Mouse (Mus musculus) hindbrain, embryonic 11.5 days (tissue): ENCODE data around the gene Rapgef6. TPM values are rescaled to one million over a fixed set of nuclear protein-coding genes. Genes with fewer than 3 reads are reported as not detected.

Experiments used
- ATAC-seq: fragments of 200-750 bp; cut with Nextera tagmentation; 2 replicates; pipeline ENCODE4 v1.8.0; 2017; ENCODE audit warnings: mild to moderate bottlenecking, moderate TSS enrichment, moderate library complexity; ENCODE audit not compliant: low FRiP score
- DNase-seq: peaks from one replicate; pipeline ENCODE4 v3.0.0-alpha.2; 2015; ENCODE audit warnings: low spot score
- H3K27ac ChIP-seq: fragments of 300-500 bp; sonication (generic); 2 replicates; pipeline ENCODE4 v1.5.1; 2014; ENCODE audit warnings: mild to moderate bottlenecking, low read depth, low read length
- H3K27me3 ChIP-seq: fragments of 300-500 bp; sonication (generic); 2 replicates; pipeline ENCODE4 v1.6.1; 2014; ENCODE audit warnings: mild to moderate bottlenecking, low read length, moderate library complexity, mixed read lengths; ENCODE audit not compliant: control insufficient read depth, insufficient read depth
- H3K36me3 ChIP-seq: fragments of 300-500 bp; sonication (generic); 2 replicates; pipeline ENCODE4 v1.6.1; 2014; ENCODE audit warnings: mild to moderate bottlenecking, low read length, moderate library complexity, mixed read lengths; ENCODE audit not compliant: control insufficient read depth, insufficient read depth
- H3K4me1 ChIP-seq: fragments of 300-500 bp; sonication (generic); replicated peaks from 2 replicates; pipeline ENCODE4 v1.6.1; 2014; ENCODE audit warnings: low read length, mixed read lengths; ENCODE audit not compliant: control insufficient read depth, insufficient read depth
- H3K4me2 ChIP-seq: fragments of 300-500 bp; sonication (generic); replicated peaks from 2 replicates; pipeline ENCODE4 v1.6.1; 2014; ENCODE audit warnings: mild to moderate bottlenecking, low read depth, low read length
- H3K4me3 ChIP-seq: fragments of 300-500 bp; sonication (generic); 2 replicates; pipeline ENCODE4 v1.5.1; 2014; ENCODE audit warnings: low read depth, low read length
- H3K9ac ChIP-seq: fragments of 300-500 bp; sonication (generic); 2 replicates; pipeline ENCODE4 v1.6.1; 2014; ENCODE audit warnings: low read depth, low read length
- H3K9me3 ChIP-seq: fragments of 300-500 bp; sonication (generic); 2 replicates; pipeline ENCODE4 v1.6.1; 2016; ENCODE audit warnings: low read length; ENCODE audit not compliant: control insufficient read depth
- WGBS: fragments of 180-500 bp; shearing (Covaris S2); extraction: QIAGEN DNeasy Blood & Tissue Kit; methylation state at CpG from one replicate; pipeline ENCODE4 v1.1.7; 2014; 5-methylcytosine and 5-hydroxymethylcytosine counted together
- polyA plus RNA-seq: library from polyadenylated mRNA; unstranded; fragments of >200 nt; fragmentation: Nextera tagmentation; extraction: Ambion mirVana; gene quantifications from 2 replicates; pipeline ENCODE4 v1.2.1, GENCODE M21; 2014

Gene Rapgef6
- polyA plus RNA-seq, 1 experiment from 2014 or later = 47.0 TPM

GRCm38 (mm10) chr11:54691179-54691578, 168.5 kb downstream of the Rapgef6 start:
- no peak overlapping the region for H3K27ac ChIP-seq
- 92% methylated on average over 4 of the region's 4 CpGs for WGBS
- no peak overlapping the region for H3K9ac ChIP-seq
- H3K4me1 ChIP-seq = no peaks in the 10 kb centered on the region
- H3K27me3 ChIP-seq = no peaks in the 10 kb centered on the region
- no peak overlapping the region for H3K4me3 ChIP-seq
- H3K36me3 ChIP-seq = 0 out of 2 replicates have a peak, but pooled peaks cover 3% of the 10 kb centered on the region
- DNase-seq = no peak
- no peak for ATAC-seq
- no peak overlapping the region for H3K4me2 ChIP-seq
- no peaks in the 10 kb centered on the region for H3K9me3 ChIP-seq

GRCm38 (mm10) chr11:54693696-54694095, 171.0 kb downstream of the Rapgef6 start:
- ATAC-seq = no peak
- Histone ChIP-seq H3K36me3 (0 out of 2 replicates have a peak, but pooled peaks cover 3% of the 10 kb centered on the region), H3K9ac (no peak overlapping the region), H3K4me3 (no peak overlapping the region), H3K9me3 (no peaks in the 10 kb centered on the region), H3K4me2 (no peak overlapping the region), H3K27me3 (no peaks in the 10 kb centered on the region), H3K27ac (no peak overlapping the region), H3K4me1 (no peaks in the 10 kb centered on the region)
- no peak for DNase-seq
- 95% methylated on average over 6 of the region's 6 CpGs for WGBS

- no peak for DNase-seq
- H3K9ac ChIP-seq = no peak overlapping the region
- H3K4me2 ChIP-seq = no peak overlapping the region
- no peaks in the 10 kb centered on the region for H3K27me3 ChIP-seq
- H3K4me3 ChIP-seq = no peak overlapping the region
- H3K36me3 ChIP-seq = 0 out of 2 replicates have a peak, but pooled peaks cover 3% of the 10 kb centered on the region
- 92% methylated on average over 8 of the region's 8 CpGs for WGBS
- no peaks in the 10 kb centered on the region for H3K9me3 ChIP-seq
- no peaks in the 10 kb centered on the region for H3K4me1 ChIP-seq
- no peak for ATAC-seq
- H3K27ac ChIP-seq = no peak overlapping the region
These were observed 171.6 kb downstream of the Rapgef6 start for GRCm38 (mm10) chr11:54694291-54694690.

- H3K9me3 ChIP-seq = no peaks in the 10 kb centered on the region
- 0 out of 2 replicates have a peak, but pooled peaks cover 3% of the 10 kb centered on the region for H3K36me3 ChIP-seq
- ATAC-seq = no peak
- no peak overlapping the region for H3K27ac ChIP-seq
- H3K27me3 ChIP-seq = no peaks in the 10 kb centered on the region
- H3K4me1 ChIP-seq = no peaks in the 10 kb centered on the region
- DNase-seq = no peak
- H3K4me2 ChIP-seq = no peak overlapping the region
- H3K4me3 ChIP-seq = no peak overlapping the region
- no peak overlapping the region for H3K9ac ChIP-seq
- WGBS = 75% methylated on average over 4 of the region's 4 CpGs
These were observed 173.3 kb downstream of the Rapgef6 start for GRCm38 (mm10) chr11:54695951-54696350.

- Histone ChIP-seq H3K4me1 (no peaks in the 10 kb centered on the region), H3K36me3 (0 out of 2 replicates have a peak, but pooled peaks cover 3% of the 10 kb centered on the region), H3K27ac (no peak overlapping the region)
These were observed 175.0 kb downstream of the Rapgef6 start for GRCm38 (mm10) chr11:54697611-54698010.

GRCm38 (mm10) chr11:54698636-54699035, 176.0 kb downstream of the Rapgef6 start:
- Histone ChIP-seq H3K4me1 (no peaks in the 10 kb centered on the region), H3K9ac (no peak overlapping the region), H3K27me3 (no peaks in the 10 kb centered on the region), H3K4me2 (no peak overlapping the region), H3K9me3 (no peaks in the 10 kb centered on the region), H3K36me3 (0 out of 2 replicates have a peak, but pooled peaks cover 3% of the 10 kb centered on the region), H3K27ac (no peak overlapping the region), H3K4me3 (no peak overlapping the region)
- no peak for ATAC-seq
- no peak for DNase-seq
- WGBS = 94% methylated on average over 7 of the region's 7 CpGs

More at GRCm38 (mm10) chr11:54697611-54698010, 175.0 kb downstream of the Rapgef6 start:
- no peak for ATAC-seq
- no peak for DNase-seq
- no peak overlapping the region for H3K4me2 ChIP-seq
- H3K27me3 ChIP-seq = no peaks in the 10 kb centered on the region
- no peak overlapping the region for H3K9ac ChIP-seq
- WGBS = 81% methylated on average over 5 of the region's 5 CpGs
- H3K9me3 ChIP-seq = no peaks in the 10 kb centered on the region
- no peak overlapping the region for H3K4me3 ChIP-seq

GRCm38 (mm10) chr11:54699972-54700371, 177.3 kb downstream of the Rapgef6 start:
- Histone ChIP-seq H3K4me3 (no peak overlapping the region), H3K27me3 (no peaks in the 10 kb centered on the region), H3K27ac (no peak overlapping the region), H3K4me1 (no peaks in the 10 kb centered on the region), H3K36me3 (0 out of 2 replicates have a peak, but pooled peaks cover 3% of the 10 kb centered on the region), H3K9ac (no peak overlapping the region), H3K9me3 (no peaks in the 10 kb centered on the region), H3K4me2 (no peak overlapping the region)
- 87% methylated on average over 3 of the region's 3 CpGs for WGBS
- DNase-seq (no peak), ATAC-seq (no peak)

GRCm38 (mm10) chr11:54701848-54702247, 179.2 kb downstream of the Rapgef6 start:
- no peak overlapping the region for H3K4me3 ChIP-seq
- WGBS = 94% methylated on average over 8 of the region's 8 CpGs
- H3K9me3 ChIP-seq = no peaks in the 10 kb centered on the region
- no peak overlapping the region for H3K4me2 ChIP-seq
- ATAC-seq = no peak
- H3K27me3 ChIP-seq = no peaks in the 10 kb centered on the region
- H3K36me3 ChIP-seq = no peaks in the 10 kb centered on the region
- H3K9ac ChIP-seq = no peak overlapping the region
- no peak for DNase-seq
- no peaks in the 10 kb centered on the region for H3K4me1 ChIP-seq
- no peak overlapping the region for H3K27ac ChIP-seq

- Histone ChIP-seq H3K9me3 (no peaks in the 10 kb centered on the region), H3K9ac (no peak overlapping the region), H3K36me3 (no peaks in the 10 kb centered on the region), H3K4me2 (no peak overlapping the region), H3K4me3 (no peak overlapping the region), H3K4me1 (no peaks in the 10 kb centered on the region), H3K27ac (no peak overlapping the region), H3K27me3 (no peaks in the 10 kb centered on the region)
- ATAC-seq (no peak), DNase-seq (peak; percentile 79)
- WGBS = 32% methylated on average over 4 of the region's 4 CpGs
These were observed 180.7 kb downstream of the Rapgef6 start for GRCm38 (mm10) chr11:54703306-54703705.
